Mouse (Mus musculus) stomach, embryonic 14.5 days (tissue): Measurements from ENCODE around the gene Dusp27. TPM values are rescaled to one million over a fixed set of nuclear protein-coding genes. Genes with fewer than 3 reads are reported as not detected.
"Not testable (repeated sequence)": the region's sequence is repeated elsewhere in the genome, so short reads cannot be mapped to it uniquely, and the experiment has no call there.

Source experiments
- ATAC-seq: fragments of 200-750 bp; cut with Nextera tagmentation; 2 replicates; pipeline ENCODE4 v1.8.0; 2017; ENCODE audit warnings: low read depth, moderate TSS enrichment; ENCODE audit not compliant: insufficient number of reproducible peaks, insufficient read depth, low FRiP score
- H3K27ac ChIP-seq: fragments of 300-500 bp; sonication (generic); 2 replicates; pipeline ENCODE4 v1.5.1; 2014; ENCODE audit warnings: mild to moderate bottlenecking, low read length, moderate library complexity, mixed read lengths
- H3K27me3 ChIP-seq: fragments of 300-500 bp; sonication (generic); 2 replicates; pipeline ENCODE4 v1.6.1; 2014; ENCODE audit warnings: low read length, control low read depth, mixed read lengths; ENCODE audit not compliant: control insufficient read depth, insufficient read depth
- H3K36me3 ChIP-seq: fragments of 300-500 bp; sonication (generic); 2 replicates; pipeline ENCODE4 v1.6.1; 2014; ENCODE audit warnings: mild to moderate bottlenecking, control low read depth, low read length, moderate library complexity, mixed read lengths; ENCODE audit not compliant: control insufficient read depth, insufficient read depth
- H3K4me1 ChIP-seq: fragments of 300-500 bp; sonication (generic); 2 replicates; pipeline ENCODE4 v1.6.1; 2014; ENCODE audit warnings: low read length, control low read depth, mixed read lengths; ENCODE audit not compliant: control insufficient read depth, insufficient read depth
- H3K4me2 ChIP-seq: fragments of 300-500 bp; sonication (generic); replicated peaks from 2 replicates; pipeline ENCODE4 v1.6.1; 2014; ENCODE audit warnings: low read depth, low read length, control low read depth
- H3K4me3 ChIP-seq: fragments of 300-500 bp; sonication (generic); 2 replicates; pipeline ENCODE4 v1.5.1; 2014; ENCODE audit warnings: low read depth, low read length, control low read depth
- H3K9ac ChIP-seq: fragments of 300-500 bp; sonication (generic); replicated peaks from 2 replicates; pipeline ENCODE4 v1.6.1; 2014; ENCODE audit warnings: low read depth, mild to moderate bottlenecking, control low read depth, low read length, moderate library complexity, mixed read lengths
- H3K9me3 ChIP-seq: fragments of 300-500 bp; sonication (generic); 2 replicates; pipeline ENCODE4 v1.6.1; 2016; ENCODE audit warnings: low read depth, low read length, control low read depth; ENCODE audit not compliant: control insufficient read depth
- WGBS: fragments of 180-500 bp; shearing (Covaris S2); extraction: QIAGEN DNeasy Blood & Tissue Kit; methylation state at CpG from one replicate; pipeline ENCODE4 v1.1.7; 2014; 5-methylcytosine and 5-hydroxymethylcytosine counted together
- polyA plus RNA-seq: library from polyadenylated mRNA; unstranded; fragments of >200 nt; fragmentation: Nextera tagmentation; extraction: Ambion mirVana; gene quantifications from 2 replicates; pipeline ENCODE4 v1.2.1, GENCODE M21; 2014

The Dusp27 gene
- polyA plus RNA-seq, 1 experiment from 2014 or later: 1.9 TPM

DNA sequence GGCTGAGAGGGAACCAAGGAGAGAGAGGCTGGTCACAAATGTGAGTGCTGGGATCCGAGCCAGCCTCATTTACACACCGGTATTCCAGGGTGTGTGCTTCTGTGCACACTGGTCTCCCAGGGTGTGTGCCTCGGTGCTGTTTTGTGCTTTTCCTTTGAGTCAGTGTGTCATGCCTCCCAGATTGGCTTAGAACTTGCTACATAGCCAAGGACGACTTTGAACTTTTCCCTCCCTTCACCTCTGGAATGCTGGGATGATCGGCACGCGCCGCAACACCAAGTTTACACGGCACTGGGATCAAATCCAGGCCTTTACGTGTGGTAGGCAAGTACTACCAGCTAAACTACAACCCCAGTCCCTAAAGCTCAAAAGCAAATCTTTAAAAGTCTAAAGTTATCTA lies 24.3 kb upstream of the Dusp27 start:
- Histone ChIP-seq H3K36me3 (no peaks in the 10 kb centered on the region), H3K9me3 (no peaks in the 10 kb centered on the region), H3K27ac (no peak overlapping the region), H3K9ac (no peak overlapping the region), H3K4me1 (no peaks in the 10 kb centered on the region), H3K4me2 (no peak overlapping the region), H3K4me3 (no peak overlapping the region), H3K27me3 (0 out of 2 replicates have a peak, but pooled peaks cover 7% of the 10 kb centered on the region)
- WGBS: 87% methylated on average over 10 of the region's 10 CpGs
- no peak for ATAC-seq

- no peak overlapping the region for H3K27ac ChIP-seq
- 0 out of 2 replicates have a peak, but pooled peaks cover 7% of the 10 kb centered on the region for H3K27me3 ChIP-seq
- no peaks in the 10 kb centered on the region for H3K4me1 ChIP-seq
- ATAC-seq: no peak
- H3K4me3 ChIP-seq: no peak overlapping the region
- H3K9me3 ChIP-seq: no peaks in the 10 kb centered on the region
- H3K4me2 ChIP-seq: no peak overlapping the region
- WGBS: 62% methylated on average over 11 of the region's 11 CpGs
- H3K9ac ChIP-seq: no peak overlapping the region
- H3K36me3 ChIP-seq: no peaks in the 10 kb centered on the region
Measured at GRCm38 (mm10) chr1:166151341-166151740, 23.6 kb upstream of the Dusp27 start.

DNA sequence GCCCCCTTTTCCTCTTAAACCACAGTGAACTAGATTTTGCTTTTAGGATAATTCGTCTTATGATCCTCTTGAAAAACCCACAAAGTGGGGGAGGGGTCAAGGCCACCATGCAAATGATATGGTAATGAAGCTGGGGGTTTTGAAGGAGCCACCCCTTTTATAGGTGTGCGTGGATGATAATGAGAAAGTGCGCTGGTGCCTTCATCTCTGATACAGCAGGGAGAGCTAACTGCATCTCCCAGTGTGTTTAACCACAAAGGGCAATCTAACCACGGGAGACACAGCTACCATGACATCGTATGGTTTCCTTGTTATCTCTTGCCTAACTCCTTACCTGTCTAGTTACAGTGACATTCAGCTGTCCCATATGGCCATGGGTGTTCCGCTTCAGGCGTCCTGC lies 22.3 kb upstream of the Dusp27 start:
- 84% methylated on average over 7 of the region's 7 CpGs for WGBS
- H3K36me3 ChIP-seq: no peaks in the 10 kb centered on the region
- H3K27me3 ChIP-seq: 0 out of 2 replicates have a peak, but pooled peaks cover 7% of the 10 kb centered on the region
- H3K4me1 ChIP-seq: no peaks in the 10 kb centered on the region
- no peak overlapping the region for H3K27ac ChIP-seq
- H3K9ac ChIP-seq: no peak overlapping the region
- no peak for ATAC-seq
- H3K4me2 ChIP-seq: no peak overlapping the region
- H3K9me3 ChIP-seq: no peaks in the 10 kb centered on the region
- H3K4me3 ChIP-seq: no peak overlapping the region

- no peaks in the 10 kb centered on the region for H3K36me3 ChIP-seq
- H3K4me3 ChIP-seq: no peak overlapping the region
- H3K9ac ChIP-seq: no peak overlapping the region
- no peak overlapping the region for H3K4me2 ChIP-seq
- 89% methylated on average over 4 of the region's 4 CpGs for WGBS
- H3K27ac ChIP-seq: no peak overlapping the region
- no peaks in the 10 kb centered on the region for H3K4me1 ChIP-seq
- 0 out of 2 replicates have a peak, but pooled peaks cover under 1% of the 10 kb centered on the region for H3K27me3 ChIP-seq
- ATAC-seq: no peak
- H3K9me3 ChIP-seq: no peaks in the 10 kb centered on the region
Measured at GRCm38 (mm10) chr1:166149441-166149840, 21.7 kb upstream of the Dusp27 start.

DNA sequence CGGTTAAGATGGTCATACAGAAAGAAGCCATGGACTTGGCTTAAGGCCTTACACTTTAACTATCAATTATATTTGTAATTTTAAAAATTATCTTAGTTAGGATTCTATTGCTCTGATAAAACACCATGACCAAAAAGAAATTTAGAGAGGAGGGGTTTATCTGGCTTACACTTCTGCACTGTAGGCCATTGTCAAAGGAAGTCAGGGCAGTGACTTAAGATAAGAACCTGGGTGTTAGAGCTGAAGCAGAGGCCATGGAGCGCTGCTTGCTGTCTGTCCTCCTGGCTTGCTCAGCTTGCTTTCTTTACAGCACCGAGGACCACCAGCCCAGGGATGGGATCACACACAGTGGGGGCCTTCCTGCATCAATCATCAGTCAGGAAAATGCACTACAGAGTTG lies 19.9 kb upstream of the Dusp27 start:
- whole genome bisulfite sequencing: 63% methylated on average over 3 of the region's 3 CpGs
- H3K9ac ChIP-seq: no peak overlapping the region
- H3K27me3 ChIP-seq: no peaks in the 10 kb centered on the region
- ATAC-seq: no peak
- H3K9me3 ChIP-seq: no peaks in the 10 kb centered on the region
- H3K4me3 ChIP-seq: no peak overlapping the region
- H3K36me3 ChIP-seq: no peaks in the 10 kb centered on the region
- H3K4me1 ChIP-seq: no peaks in the 10 kb centered on the region
- H3K4me2 ChIP-seq: no peak overlapping the region
- no peak overlapping the region for H3K27ac ChIP-seq

- no peaks in the 10 kb centered on the region for H3K9me3 ChIP-seq
- no peaks in the 10 kb centered on the region for H3K36me3 ChIP-seq
- H3K27me3 ChIP-seq: no peaks in the 10 kb centered on the region
- H3K9ac ChIP-seq: no peak overlapping the region
- no peak overlapping the region for H3K4me3 ChIP-seq
- no peak for ATAC-seq
- no peak overlapping the region for H3K27ac ChIP-seq
- WGBS: 87% methylated on average over 11 of the region's 11 CpGs
- no peak overlapping the region for H3K4me2 ChIP-seq
- no peaks in the 10 kb centered on the region for H3K4me1 ChIP-seq
Measured at GRCm38 (mm10) chr1:166146626-166147025, 18.9 kb upstream of the Dusp27 start.

- no peak overlapping the region for H3K4me3 ChIP-seq
- no peak overlapping the region for H3K4me2 ChIP-seq
- no peaks in the 10 kb centered on the region for H3K9me3 ChIP-seq
- no peaks in the 10 kb centered on the region for H3K27me3 ChIP-seq
- WGBS: 65% methylated on average over 6 of the region's 6 CpGs
- peaks cover 7% of the 10 kb centered on the region; the same call in 1 of the 2 replicates for H3K4me1 ChIP-seq
- ATAC-seq: no peak
- H3K9ac ChIP-seq: no peak overlapping the region
- no peak overlapping the region for H3K27ac ChIP-seq
- no peaks in the 10 kb centered on the region for H3K36me3 ChIP-seq
Measured at GRCm38 (mm10) chr1:166142369-166142768, 14.6 kb upstream of the Dusp27 start.

GRCm38 (mm10) chr1:166141868-166142267 lies 14.1 kb upstream of the Dusp27 start:
- ATAC-seq, H3K4me3 ChIP-seq, H3K4me2 ChIP-seq, H3K9me3 ChIP-seq, H3K9ac ChIP-seq, H3K36me3 ChIP-seq, H3K27ac ChIP-seq, H3K27me3 ChIP-seq, H3K4me1 ChIP-seq: not testable (repeated sequence)
- WGBS: 87% methylated on average over 9 of the region's 9 CpGs

- H3K4me3 ChIP-seq: no peak overlapping the region
- H3K27me3 ChIP-seq: no peaks in the 10 kb centered on the region
- no peaks in the 10 kb centered on the region for H3K36me3 ChIP-seq
- no peak overlapping the region for H3K4me2 ChIP-seq
- H3K9me3 ChIP-seq: no peaks in the 10 kb centered on the region
- 63% methylated on average over 4 of the region's 4 CpGs for WGBS
- H3K9ac ChIP-seq: no peak overlapping the region
- ATAC-seq: no peak
- peaks cover 7% of the 10 kb centered on the region; the same call in 1 of the 2 replicates for H3K4me1 ChIP-seq
- no peak overlapping the region for H3K27ac ChIP-seq
Measured at GRCm38 (mm10) chr1:166139620-166140184, 12.0 kb upstream of the Dusp27 start.
